28 mouse cellular contexts compared by ENCODE assay signal in genomic region chr3:87467416-87467815, GRCm38 (mm10). TPM values are rescaled to one million over a fixed set of nuclear protein-coding genes. Genes with fewer than 3 reads are reported as not detected.
A peak's percentile ranks its signal among the peaks of the same experiment; 100 is the strongest.
DNase-seq lines count a peak whose midpoint lies in the region; TF ChIP-seq lines count a peak whose summit lies in the region.
"Had no signal": no experiment of that assay in that cellular context is flagged by ENCODE, and none has a peak within 500 bp of the region (broad histone marks: within the 10 kb centered on the region; RNA-seq: fewer than 3 reads in every experiment).

No protein-coding gene starts in this region.

- no peak overlapping the region for H3K9ac ChIP-seq in ES-Bruce4 (ENCODE audit: low read depth, poor library complexity, severe bottlenecking)
- no peak overlapping the region for H3K9ac ChIP-seq in ES-E14 (ENCODE audit: insufficient read depth, low read depth, low read length, poor library complexity, severe bottlenecking)
- H3K9ac ChIP-seq: embryonic facial prominence, embryonic 13.5 days; embryonic facial prominence, embryonic 15.5 days; forebrain, embryonic 12.5 days; forebrain, postnatal 0 days had no signal

- H3K36me3 ChIP-seq in ES-Bruce4 (ENCODE audit: control insufficient read depth, insufficient read depth, low read length, poor library complexity, severe bottlenecking): no peaks in the 10 kb centered on the region
- no peaks in the 10 kb centered on the region for H3K36me3 ChIP-seq in ES-E14 (ENCODE audit: control insufficient read depth, insufficient read depth, low read length, poor library complexity, severe bottlenecking)
- H3K36me3 ChIP-seq: embryonic facial prominence, embryonic 13.5 days; embryonic facial prominence, embryonic 15.5 days; forebrain, embryonic 10.5 days; forebrain, embryonic 12.5 days had no signal

- no peak for TF ChIP-seq EP300 in ES-Bruce4 (IDR thresholded peaks at IDR 0.05; ENCODE audit: insufficient read depth, low read depth, low read length)

- H3K4me3 ChIP-seq in ES-Bruce4 (ENCODE audit: low read depth, low read length): no peak overlapping the region
- peak overlapping the region in 1 of 2 experiments; percentile 10; a peak in 1 of 4 replicates for H3K4me3 ChIP-seq in ES-E14 (ENCODE audit: insufficient read depth in 1 of 2, low read depth in 1 of 2, low read length in 2 of 2, poor library complexity in 1 of 2, severe bottlenecking in 1 of 2)
- H3K4me3 ChIP-seq: embryonic facial prominence, embryonic 13.5 days; embryonic facial prominence, embryonic 15.5 days; erythroblast, embryonic 14.5 days; forebrain, embryonic 10.5 days; forebrain, embryonic 12.5 days had no signal

- no peaks in the 10 kb centered on the region for H3K4me1 ChIP-seq in ES-Bruce4 (ENCODE audit: control insufficient read depth, insufficient read depth, low read length)
- H3K4me1 ChIP-seq in ES-E14 (ENCODE audit: control insufficient read depth in 2 of 2, insufficient read depth in 2 of 2, low read length in 2 of 2, poor library complexity in 1 of 2): no peaks in the 10 kb centered on the region
- H3K4me1 ChIP-seq: embryonic facial prominence, embryonic 13.5 days; embryonic facial prominence, embryonic 15.5 days; forebrain, embryonic 10.5 days; forebrain, embryonic 12.5 days had no signal

- H3K27ac ChIP-seq in ES-Bruce4 (ENCODE audit: insufficient read depth, low read length): peak overlapping the region; percentile 92
- peak overlapping the region; percentile 17; the same call in 1 of the 2 replicates for H3K27ac ChIP-seq in ES-E14 (ENCODE audit: insufficient read depth, low read depth, low read length, poor library complexity, severe bottlenecking)
- H3K27ac ChIP-seq: embryonic facial prominence, embryonic 13.5 days; embryonic facial prominence, embryonic 15.5 days; forebrain, embryonic 10.5 days; forebrain, embryonic 12.5 days had no signal

- TF ChIP-seq CTCF in ES-Bruce4 (IDR thresholded peaks at IDR 0.05; ENCODE audit: low read depth, low read length): no peak

- H3K9me3 ChIP-seq in ES-Bruce4 (replicated peaks; ENCODE audit: control insufficient read depth, insufficient read depth, low read length, poor library complexity, severe bottlenecking): peaks cover 4% of the 10 kb centered on the region
- peaks cover 2% of the 10 kb centered on the region; the same call in 1 of the 2 replicates for H3K9me3 ChIP-seq in ES-E14 (ENCODE audit: control insufficient read depth, insufficient read depth, low read depth, low read length)
- H3K9me3 ChIP-seq: embryonic facial prominence, embryonic 15.5 days had no signal

- no peaks in the 10 kb centered on the region for H3K27me3 ChIP-seq in ES-Bruce4 (ENCODE audit: control insufficient read depth, insufficient read depth, low read length, poor library complexity, severe bottlenecking)
- H3K27me3 ChIP-seq: embryonic facial prominence, embryonic 13.5 days; embryonic facial prominence, embryonic 15.5 days; forebrain, embryonic 12.5 days had no signal

- in situ Hi-C loops in ES-E14 (cut with MboI; ENCODE audit: low sequenced_read_pairs in 2 of 2, unreplicated experiment in 2 of 2): no loop called here

- DNase-seq in ES-E14 (ENCODE audit: low read depth, low spot score) (no peak), ZHBTc4 (ENCODE audit: low read depth, low spot score) (peak; percentile 43)
- no peak for DNase-seq in kidney, postnatal 14 days
- no peak for DNase-seq in layer of hippocampus, postnatal 36 days
- DNase-seq: adrenal gland, adult 2 months; adrenal gland, postnatal 10 days; adrenal gland, postnatal 25 days; cerebellum, adult 11 months; cerebellum, adult 18-20 months; cerebellum, adult 8-10 months; cerebellum, adult 9-11 months; cerebellum, postnatal 14 days; cerebellum, postnatal 36 days; embryo, embryonic 11 days; forebrain, postnatal 0 days had no signal

- TF ChIP-seq POLR2A in ES-Bruce4 (IDR thresholded peaks at IDR 0.05; ENCODE audit: insufficient read depth, low read length): no peak

TF ChIP-seq in ES-E14, 5 proteins besides CTCF, POLR2A, EP300 and RAD21:
- TF ChIP-seq ZC3H11A (IDR thresholded peaks at IDR 0.05; ENCODE audit: borderline replicate concordance, low read depth, low read length) (no peak), HCFC1 (IDR thresholded peaks at IDR 0.05; ENCODE audit: borderline replicate concordance, insufficient read depth, low read length) (no peak), ZNF384 (IDR thresholded peaks at IDR 0.05; ENCODE audit: low read depth, low read length) (no peak), MAFK (IDR thresholded peaks at IDR 0.05; ENCODE audit: insufficient read depth, low read depth, low read length) (no peak)

RNA-seq across cellular contexts. Expression of gene Fcrl5, which starts 31.8 kb away (rescaled TPM):
- not detected in 2 replicates for polyA plus RNA-seq in ES-Bruce4 (2011; ENCODE audit: insufficient read depth, insufficient read length, low read depth, missing spikeins)
- total RNA-seq in ES-E14 (2012; rRNA removed): 0.11 and 0.45 TPM in 2 replicates
- not detected for total RNA-seq in layer of hippocampus, postnatal 36 days (2021)
- total RNA-seq: adrenal gland, adult 2 months; adrenal gland, postnatal 10 days; adrenal gland, postnatal 25 days; adrenal gland, postnatal 4 days; common myeloid progenitor, adult 5-6 weeks; forebrain, postnatal 0 days; MEL had no signal
- polyA plus RNA-seq: adrenal gland, adult 2 months; brain, embryonic 14.5 days; C2C12; embryonic facial prominence, embryonic 11.5 days; embryonic facial prominence, embryonic 13.5 days; embryonic facial prominence, embryonic 15.5 days; erythroblast, embryonic 14.5 days; forebrain, embryonic 10.5 days; forebrain, embryonic 12.5 days; forebrain, embryonic 14.5 days; forebrain, postnatal 0 days had no signal

RNA-seq across cellular contexts. Expression of gene Etv3, which starts 57.8 kb away (rescaled TPM):
- polyA plus RNA-seq in ES-Bruce4 (2011; ENCODE audit: insufficient read depth, insufficient read length, low read depth, missing spikeins): 12.6 and 14.6 TPM in 2 replicates
- 8.0 and 8.8 TPM in 2 replicates for total RNA-seq in ES-E14 (2012; rRNA removed)
- 10 to 100 TPM; 23.2 TPM for total RNA-seq in layer of hippocampus, postnatal 36 days (2021)
